Mouse (Mus musculus) C2C12 (cell line): Measurements from ENCODE around the gene Wbp2. TPM values are rescaled to one million over a fixed set of nuclear protein-coding genes. Genes with fewer than 3 reads are reported as not detected.
A peak's percentile ranks its signal among the peaks of the same experiment; 100 is the strongest.

Experiments
- H3K27me3 ChIP-seq: one replicate; pipeline ENCODE4 v1.6.1; 2011; ENCODE audit not compliant: control insufficient read depth, insufficient read depth, insufficient read length
- H3K36me3 ChIP-seq: one replicate; pipeline ENCODE4 v1.6.1; 2011; ENCODE audit not compliant: control insufficient read depth, insufficient read depth
- H3K4me3 ChIP-seq: one replicate; pipeline ENCODE4 v1.5.1; 2011; ENCODE audit warnings: mild to moderate bottlenecking, control low read depth; ENCODE audit not compliant: poor library complexity, insufficient read depth, severe bottlenecking
- H3K79me2 ChIP-seq: one replicate; pipeline ENCODE4 v1.6.1; 2011; ENCODE audit not compliant: control insufficient read depth, insufficient read depth
- H3K79me3 ChIP-seq: one replicate; pipeline ENCODE4 v1.6.1; 2011; ENCODE audit warnings: low read depth, control low read depth
- H3ac ChIP-seq: one replicate; pipeline ENCODE3; 2011; ENCODE audit warnings: low read depth; ENCODE audit not compliant: control insufficient read depth, insufficient read length
- CEBPB ChIP-seq: IDR thresholded peaks from one replicate; pipeline ENCODE4 v1.6.1; 2011; ENCODE audit warnings: low read depth, mild to moderate bottlenecking, control low read depth, moderate library complexity
- CTCF ChIP-seq: IDR thresholded peaks from one replicate; pipeline ENCODE4 v1.5.1; 2011; ENCODE audit not compliant: control insufficient read depth, insufficient read depth, insufficient read length
- FOSL1 ChIP-seq: IDR thresholded peaks from one replicate; pipeline ENCODE4 v1.8.0; 2011; ENCODE audit warnings: mild to moderate bottlenecking, low read length; ENCODE audit not compliant: poor library complexity, insufficient read depth, severe bottlenecking
- MAX ChIP-seq: IDR thresholded peaks from one replicate; pipeline ENCODE4 v1.6.1; 2011; ENCODE audit warnings: mild to moderate bottlenecking, control low read depth
- MYOD1 ChIP-seq: IDR thresholded peaks from one replicate; pipeline ENCODE4 v1.6.1; 2011; ENCODE audit warnings: low read depth; ENCODE audit not compliant: control insufficient read depth, insufficient read length
- MYOG ChIP-seq: IDR thresholded peaks from one replicate; pipeline ENCODE4 v1.6.1; 2011; ENCODE audit not compliant: control insufficient read depth, insufficient read length; ENCODE audit errors: extremely low read depth
- USF1 ChIP-seq: IDR thresholded peaks from one replicate; pipeline ENCODE4 v1.6.1; 2011; ENCODE audit warnings: low read depth, mild to moderate bottlenecking, control low read depth, moderate library complexity
- polyA plus RNA-seq: library from polyadenylated mRNA; unstranded; fragments of >200 nt; fragmentation: generic; extraction: Trizol; gene quantifications from one replicate; pipeline ENCODE4 v1.2.1, GENCODE M21; 2012; ENCODE audit warnings: missing spikeins

Gene Wbp2
- polyA plus RNA-seq, 1 experiment: 87.6 TPM

DNA sequence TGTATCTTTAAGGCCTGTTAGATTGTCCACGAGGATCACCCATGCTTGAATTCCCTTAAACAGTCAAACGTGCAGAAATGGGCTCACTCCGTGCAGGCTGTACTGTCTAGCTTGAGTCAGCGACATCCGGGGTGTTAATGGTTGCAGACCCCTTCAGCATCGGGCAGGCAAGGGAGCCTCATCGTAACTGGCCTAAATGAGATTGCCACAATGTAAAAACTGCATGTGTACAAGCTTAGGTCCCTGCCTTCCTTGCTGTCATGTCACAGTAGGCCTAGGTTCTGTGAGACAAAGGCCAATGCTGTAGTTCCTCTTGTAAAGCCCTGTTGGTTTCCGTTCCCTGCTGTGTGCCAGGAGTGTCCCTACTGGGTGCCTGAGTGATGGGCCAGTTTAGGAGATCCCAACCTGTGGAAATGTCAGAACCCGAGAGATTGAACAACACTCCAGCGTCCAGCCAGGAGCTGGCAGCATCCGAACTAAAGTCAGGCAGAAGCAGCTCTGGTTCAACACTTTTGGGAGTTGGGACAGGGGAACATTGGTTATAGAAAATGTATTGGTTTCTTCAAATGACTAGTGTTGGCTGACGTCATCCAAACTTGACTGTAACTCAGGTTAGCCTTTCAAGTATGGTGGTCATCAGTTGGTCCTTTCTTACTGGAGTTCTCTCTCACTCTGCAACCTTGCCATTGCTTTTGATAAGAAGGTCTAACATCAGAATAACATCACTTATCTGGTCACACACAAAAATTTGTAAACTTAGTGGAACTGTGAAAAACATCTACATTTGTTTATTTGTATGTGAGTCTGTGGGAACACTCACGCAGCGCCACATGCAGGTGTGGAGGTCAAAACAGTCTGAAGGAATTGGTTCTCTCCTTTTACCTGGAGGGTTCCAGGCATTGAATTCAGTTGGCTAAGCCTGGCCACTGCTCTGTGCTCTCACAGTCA, 55.6 kb downstream of the Wbp2 start:
- Histone ChIP-seq H3K79me2 (peaks cover 58% of the 10 kb centered on the region), H3K4me3 (peak overlapping the region; percentile 71), H3K27me3 (no peaks in the 10 kb centered on the region), H3K36me3 (peaks cover 33% of the 10 kb centered on the region), H3ac (peak overlapping the region; percentile 94), H3K79me3 (peaks cover 51% of the 10 kb centered on the region)
- TF ChIP-seq MYOD1 (no peak), CEBPB (no peak), CTCF (no peak), FOSL1 (no peak), MYOG (no peak), USF1 (no peak), MAX (no peak)

DNA sequence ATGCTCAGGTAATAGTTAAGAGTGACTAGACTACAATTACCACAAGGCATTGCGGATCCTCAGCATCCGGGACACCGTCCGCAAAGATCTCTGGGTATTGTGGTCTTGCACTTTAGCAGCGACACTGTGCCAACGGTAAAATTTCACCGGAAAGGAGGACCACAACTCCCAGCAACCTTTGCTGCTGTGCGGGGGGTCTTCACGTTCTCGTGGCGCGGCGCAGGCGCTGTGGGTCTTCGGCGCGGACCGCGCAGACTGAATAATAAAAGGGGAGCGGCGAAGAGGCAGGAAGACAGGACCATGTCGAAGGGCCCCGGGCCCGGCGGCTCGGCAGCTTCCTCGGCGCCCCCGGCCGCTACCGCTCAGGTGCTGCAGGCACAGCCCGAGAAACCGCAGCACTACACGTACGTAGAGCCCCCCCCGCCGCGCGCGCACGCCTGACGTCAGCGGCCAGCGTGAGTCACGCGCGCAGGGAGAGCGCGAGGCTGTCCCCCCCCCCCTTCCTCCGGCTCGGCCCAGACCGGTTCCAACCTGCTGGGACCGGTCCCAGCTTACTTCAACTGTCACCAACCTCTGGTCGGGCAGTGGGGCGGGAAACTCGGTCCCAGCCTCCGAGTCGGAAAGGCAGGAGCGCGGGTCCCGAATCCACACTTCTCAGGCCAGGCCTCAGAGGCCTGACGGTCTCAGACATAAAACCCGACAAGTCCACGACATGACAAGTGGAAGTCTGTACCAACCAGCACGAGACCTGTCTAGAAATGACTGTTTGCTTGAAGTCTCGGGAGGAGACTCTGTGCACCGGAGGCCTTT, 56.5 kb downstream of the Wbp2 start, which contains the start of gene Unk:
Gene Unk (plus strand): TSS at position 235 of the 810 bp plus-strand sequence.
- H3K27me3 ChIP-seq: no peaks in the 10 kb centered on the region
- TF ChIP-seq USF1 (no peak), CTCF (no peak), FOSL1 (no peak), MYOD1 (no peak), MAX (no peak)
- peaks cover 49% of the 10 kb centered on the region for H3K79me2 ChIP-seq
- H3ac ChIP-seq: peak within 1 kb of the TSS; percentile 94
- H3K36me3 ChIP-seq: peaks cover 31% of the 10 kb centered on the region
- H3K79me3 ChIP-seq: peaks cover 46% of the 10 kb centered on the region
- H3K4me3 ChIP-seq: peak within 1 kb of the TSS; percentile 71

DNA sequence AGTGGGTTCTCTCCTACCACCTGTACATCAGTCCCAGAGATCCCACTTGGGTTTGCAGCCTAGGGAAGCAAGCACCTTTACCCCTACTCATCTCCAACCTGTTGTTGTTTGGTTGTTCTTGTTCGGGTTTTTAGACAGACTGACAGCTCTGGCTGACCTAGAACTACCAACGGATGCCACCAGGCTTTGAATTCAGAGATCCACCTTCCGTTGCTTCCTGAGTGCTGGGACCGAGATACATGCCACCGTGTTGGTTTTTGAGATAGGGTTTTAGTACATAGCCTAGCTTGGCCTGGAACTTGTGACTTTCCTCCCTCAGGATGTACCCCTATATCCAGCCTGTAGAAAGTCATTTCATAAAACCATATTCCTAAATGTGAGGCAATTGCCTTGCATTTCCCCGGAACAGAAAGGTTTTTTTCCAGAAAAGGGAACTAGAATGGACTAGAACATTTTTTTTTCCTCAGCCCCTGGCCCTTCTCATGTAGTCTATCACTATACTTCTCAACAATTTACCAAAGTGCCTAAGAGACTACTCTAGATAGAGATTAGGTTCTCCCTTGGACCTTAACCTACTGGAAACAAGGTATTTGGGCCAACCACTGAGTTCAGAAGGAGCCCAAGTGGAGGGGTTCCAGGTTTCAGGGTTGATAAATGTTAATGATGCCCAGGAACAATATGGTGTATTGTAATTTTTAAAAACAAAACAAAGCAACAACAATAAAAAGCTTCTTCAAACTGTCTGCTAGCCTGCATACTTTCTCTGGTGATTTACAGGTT, 57.5 kb downstream of the Wbp2 start:
- peaks cover 39% of the 10 kb centered on the region for H3K79me2 ChIP-seq
- peaks cover 38% of the 10 kb centered on the region for H3K79me3 ChIP-seq
- peaks cover 24% of the 10 kb centered on the region for H3K36me3 ChIP-seq
- H3K4me3 ChIP-seq: no peak overlapping the region
- no peaks in the 10 kb centered on the region for H3K27me3 ChIP-seq
- TF ChIP-seq USF1: no peak
- TF ChIP-seq MYOD1: no peak
- no peak for TF ChIP-seq MYOG
- no peak for TF ChIP-seq MAX
- TF ChIP-seq CEBPB: no peak
- no peak overlapping the region for H3ac ChIP-seq

Other genes with a start within 250 kb of the Wbp2 start
- gene Myo15b, start 228.6 kb downstream of the Wbp2 start, polyA plus RNA-seq: not detected
- gene Smim5, start 187.0 kb downstream of the Wbp2 start, polyA plus RNA-seq: 0.53 TPM
- gene Smim6, start 175.0 kb downstream of the Wbp2 start, polyA plus RNA-seq: 0.28 TPM
- 77.6 TPM for gene Sap30bp, start 153.7 kb downstream of the Wbp2 start, polyA plus RNA-seq
- 7.6 TPM for gene Recql5, start 153.5 kb downstream of the Wbp2 start, polyA plus RNA-seq
- gene Itgb4, start 112.3 kb downstream of the Wbp2 start, polyA plus RNA-seq: 0.49 TPM
- gene Galk1, start 74.3 kb downstream of the Wbp2 start, polyA plus RNA-seq: 150 TPM
- 633 TPM for gene H3f3b, start 59.0 kb downstream of the Wbp2 start, polyA plus RNA-seq
- 14.5 TPM for gene Unk, start 56.7 kb downstream of the Wbp2 start, polyA plus RNA-seq
- gene Unc13d, start 9.0 kb downstream of the Wbp2 start, polyA plus RNA-seq: 0.43 TPM
- gene Trim47, start 40.2 kb upstream of the Wbp2 start, polyA plus RNA-seq: 95.4 TPM
- gene Trim65, start 44.1 kb upstream of the Wbp2 start, polyA plus RNA-seq: 2.7 TPM
- gene Mrpl38, start 51.9 kb upstream of the Wbp2 start, polyA plus RNA-seq: 121 TPM
- gene Fbf1, start 81.2 kb upstream of the Wbp2 start, polyA plus RNA-seq: 46.9 TPM
- gene Ten1, start 111.9 kb upstream of the Wbp2 start, polyA plus RNA-seq: 48.8 TPM
- 22.4 TPM for gene Acox1, start 112.0 kb upstream of the Wbp2 start, polyA plus RNA-seq
- gene Evpl, start 151.1 kb upstream of the Wbp2 start, polyA plus RNA-seq: 0.13 TPM
- gene Srp68, start 187.2 kb upstream of the Wbp2 start, polyA plus RNA-seq: 81.9 TPM
- 0.85 TPM for gene Galr2, start 193.9 kb upstream of the Wbp2 start, polyA plus RNA-seq
- 31.5 TPM for gene Exoc7, start 220.2 kb upstream of the Wbp2 start, polyA plus RNA-seq
- gene Foxj1, start 248.4 kb upstream of the Wbp2 start, polyA plus RNA-seq: 0.14 TPM